Mouse (Mus musculus) left cerebral cortex, postnatal 36 days (tissue): Measurements from ENCODE around the gene Wwox. TPM values are rescaled to one million over a fixed set of nuclear protein-coding genes. Genes with fewer than 3 reads are reported as not detected.
"Not testable (repeated sequence)": the region's sequence is repeated elsewhere in the genome, so short reads cannot be mapped to it uniquely, and the experiment has no call there.

Experiments used
- DNase-seq, 2 experiments: peaks; one replicate each; pipeline ENCODE4 v3.0.0; 2021 to 2022; ENCODE audit warnings: low spot score in 2 of 2, mixed read lengths in 1 of 2
- intact Hi-C: fragments of 180-260 bp; cut with DNase I; formaldehyde crosslinking; loops from one replicate; pipeline ENCODE4 v1.15.1; 2025
- total RNA-seq, 2 experiments: library from RNA; stranded (reverse); gene quantifications; 2 replicates each; pipeline ENCODE4 v1.2.3; 2021

Gene Wwox
- total RNA-seq, 2 experiments from 2014 or later = 13.3 to 16.5 TPM

DNA sequence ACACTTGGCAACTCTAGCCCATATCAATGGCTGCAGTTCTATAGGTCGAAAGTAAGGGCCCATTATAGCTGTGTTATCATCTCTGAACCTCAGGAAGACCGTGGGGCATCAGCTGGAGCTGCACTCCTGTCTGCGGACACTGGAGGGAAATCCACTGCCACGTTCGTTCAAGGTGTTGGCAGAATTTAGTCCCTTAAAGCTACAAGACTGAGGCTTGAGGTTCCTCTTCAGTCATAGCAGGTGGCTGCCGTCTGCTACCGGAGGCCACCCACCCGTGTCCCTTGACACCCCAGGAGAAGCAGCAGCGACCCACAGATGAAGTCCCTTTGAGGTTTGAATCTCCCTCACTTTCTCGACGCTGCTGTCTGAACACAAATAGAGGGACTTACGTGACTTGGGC, 376.9 kb downstream of the Wwox start:
- DNase-seq = no peak
- intact Hi-C loops = no loop called here

- intact Hi-C loops = no loop called here
- DNase-seq = no peak
Measured at GRCm38 (mm10) chr8:114816949-114817348, 377.5 kb downstream of the Wwox start.

GRCm38 (mm10) chr8:114821543-114821942, 382.1 kb downstream of the Wwox start:
- no peak for DNase-seq
- intact Hi-C loops = no loop called here

- intact Hi-C loops = no loop called here
- no peak for DNase-seq
Measured at GRCm38 (mm10) chr8:114825460-114825859, 386.0 kb downstream of the Wwox start.

GRCm38 (mm10) chr8:114826991-114827390, 387.5 kb downstream of the Wwox start:
- intact Hi-C loops = no loop called here
- no peak for DNase-seq

GRCm38 (mm10) chr8:114827810-114828209, 388.4 kb downstream of the Wwox start:
- DNase-seq, intact Hi-C loops: not testable (repeated sequence)

GRCm38 (mm10) chr8:114831595-114831994, 392.1 kb downstream of the Wwox start:
- DNase-seq = no peak
- intact Hi-C loops = no loop called here

GRCm38 (mm10) chr8:114832251-114832774, 392.9 kb downstream of the Wwox start:
- intact Hi-C loops = no loop called here
- no peak for DNase-seq

DNA sequence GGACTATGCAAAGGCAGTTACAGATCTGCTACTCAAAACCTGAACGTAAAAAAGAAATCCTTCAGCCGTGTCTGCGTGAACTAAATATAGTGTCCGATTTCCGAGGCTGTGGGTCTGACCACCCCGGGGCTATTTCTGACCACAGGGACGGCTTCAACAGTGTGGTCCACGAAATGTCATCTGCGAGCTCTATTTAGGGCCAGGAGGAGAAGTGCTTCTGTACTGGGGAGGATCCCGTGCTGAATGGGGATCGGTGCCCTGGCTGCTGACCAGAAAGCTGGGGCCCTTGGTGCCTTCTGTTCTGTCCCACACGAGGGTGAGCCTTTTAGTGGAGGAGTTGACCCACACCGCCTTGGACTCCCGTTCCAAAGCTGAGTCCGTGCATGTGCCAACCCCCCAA, 395.3 kb downstream of the Wwox start:
- no peak for DNase-seq
- intact Hi-C loops = no loop called here

DNA sequence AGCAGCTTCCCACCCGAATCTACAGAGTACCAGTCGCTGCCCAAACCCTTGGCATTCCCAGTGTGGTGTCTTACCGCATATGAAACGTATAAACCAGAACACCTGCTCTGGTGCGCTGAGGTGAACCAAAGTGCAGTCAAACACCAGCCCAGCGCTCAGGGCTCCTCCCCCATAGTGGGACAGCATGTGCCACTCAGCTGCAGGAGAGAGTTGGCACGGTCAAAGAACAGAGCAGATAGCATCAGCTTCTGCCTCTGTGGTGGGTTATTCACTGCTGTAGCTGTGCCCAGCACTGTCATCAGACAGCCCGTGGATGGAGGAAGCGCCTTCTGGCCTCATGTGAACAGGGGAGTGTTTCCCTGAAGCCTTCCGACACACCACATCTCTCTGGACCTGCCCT, 400.5 kb downstream of the Wwox start:
- intact Hi-C loops = no loop called here
- DNase-seq = no peak

DNA sequence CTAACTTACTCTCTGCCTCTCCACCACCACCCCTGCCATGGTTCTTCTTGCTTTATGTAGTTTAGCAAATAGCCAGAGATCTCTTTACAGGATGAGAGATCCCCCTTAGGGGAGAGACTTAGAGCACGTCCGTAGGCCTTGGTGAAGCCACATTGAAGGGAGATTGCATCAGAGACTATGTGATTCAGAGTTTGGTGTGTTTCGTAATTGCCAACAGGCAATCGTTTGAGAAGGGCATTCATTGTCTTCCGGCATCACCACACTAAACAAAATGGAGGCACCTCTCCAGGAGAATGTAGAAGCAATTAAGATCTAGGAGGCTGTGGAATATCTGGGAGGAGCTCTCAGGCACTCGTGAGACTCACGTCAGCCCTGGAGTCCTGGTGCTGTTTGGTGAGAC, 408.2 kb downstream of the Wwox start:
- intact Hi-C loops = no loop called here
- DNase-seq = no peak

GRCm38 (mm10) chr8:114849461-114849860, 410.0 kb downstream of the Wwox start:
- intact Hi-C loops = no loop called here
- no peak for DNase-seq

GRCm38 (mm10) chr8:114850014-114850870, 410.8 kb downstream of the Wwox start:
- intact Hi-C loops = no loop called here

DNA sequence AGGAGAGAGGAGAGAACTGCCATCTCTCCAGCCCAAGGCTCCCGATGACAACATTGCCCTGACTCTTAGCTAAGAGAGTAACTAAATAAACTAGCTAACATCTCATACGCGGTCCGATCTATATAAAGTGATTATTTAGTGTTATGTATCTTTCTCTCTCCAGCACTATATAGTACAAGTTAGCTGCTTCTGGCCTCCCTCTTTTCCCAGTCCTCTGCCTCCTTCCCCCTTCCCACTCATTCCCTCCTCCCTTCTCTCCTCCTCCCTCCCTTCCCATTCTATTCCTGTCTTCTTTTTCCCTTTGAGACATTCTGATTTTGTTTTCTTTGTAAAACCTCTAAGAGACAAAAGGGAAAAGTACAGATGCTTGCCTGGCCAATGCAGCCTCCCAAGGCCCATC, 414.3 kb downstream of the Wwox start:
- no peak for DNase-seq
- intact Hi-C loops = no loop called here

More at GRCm38 (mm10) chr8:114850014-114850870, 410.8 kb downstream of the Wwox start:
- no peak for DNase-seq

DNA sequence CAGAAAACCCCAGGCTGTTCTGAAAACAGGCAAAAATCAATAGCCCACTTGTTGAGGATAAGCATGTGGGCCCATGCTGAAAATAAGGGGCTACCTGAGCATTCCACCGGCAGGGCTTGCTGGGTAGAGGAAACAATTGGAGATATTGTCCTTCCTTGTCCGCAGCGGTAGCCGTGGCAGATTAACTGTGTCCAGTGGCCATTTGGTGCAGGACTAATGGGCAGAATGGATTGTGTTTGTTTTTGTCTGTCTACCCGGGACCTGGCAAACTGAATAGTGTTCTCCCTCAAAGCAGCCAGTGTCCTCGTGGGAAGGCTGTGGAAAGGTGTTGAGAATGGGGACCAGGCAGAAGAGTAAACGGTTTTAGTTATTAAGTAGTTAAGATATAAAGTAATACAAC, 416.4 kb downstream of the Wwox start:
- intact Hi-C loops = no loop called here

DNA sequence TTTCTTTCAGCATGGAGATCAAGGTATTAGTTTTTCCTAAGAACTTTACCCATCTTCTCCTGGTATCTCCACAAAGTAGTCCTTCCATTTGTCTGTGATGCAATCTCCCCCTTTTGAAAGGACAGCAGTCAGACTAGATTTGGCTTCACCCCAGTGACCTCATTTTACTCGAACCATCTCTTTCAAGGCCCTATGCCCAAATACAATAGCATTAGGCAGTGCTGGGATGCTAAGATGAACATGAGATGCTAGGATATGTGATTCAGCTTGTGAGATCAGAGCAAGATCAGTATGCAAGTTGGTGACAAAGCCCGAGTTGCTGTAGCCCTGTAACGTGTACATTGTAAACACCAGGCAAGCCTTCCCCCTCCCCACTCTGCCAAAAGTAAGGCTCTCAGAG, 426.5 kb downstream of the Wwox start:
- no peak for DNase-seq
- intact Hi-C loops = no loop called here

More for the DNA sequence above, 416.4 kb downstream of the Wwox start:
- no peak for DNase-seq

DNA sequence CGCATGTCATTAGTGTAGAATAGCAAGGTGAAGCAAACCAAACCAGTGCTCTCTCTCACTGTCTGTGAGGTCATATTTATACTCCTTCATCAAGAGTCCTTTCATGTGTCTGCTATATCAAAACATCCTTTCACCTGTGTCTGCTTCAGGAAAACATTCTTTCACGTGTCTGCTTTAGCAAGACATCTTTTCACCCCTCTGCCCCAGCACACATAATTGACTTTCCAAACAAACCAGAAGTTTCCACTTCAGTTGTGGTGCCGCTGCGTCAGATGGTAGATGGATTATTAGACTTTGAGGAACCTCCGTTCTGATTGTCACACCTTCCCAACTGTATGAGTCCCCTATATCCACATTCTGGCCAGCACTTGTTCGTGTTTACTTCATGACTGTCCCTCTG, 429.9 kb downstream of the Wwox start:
- intact Hi-C loops = no loop called here
- DNase-seq = no peak

DNA sequence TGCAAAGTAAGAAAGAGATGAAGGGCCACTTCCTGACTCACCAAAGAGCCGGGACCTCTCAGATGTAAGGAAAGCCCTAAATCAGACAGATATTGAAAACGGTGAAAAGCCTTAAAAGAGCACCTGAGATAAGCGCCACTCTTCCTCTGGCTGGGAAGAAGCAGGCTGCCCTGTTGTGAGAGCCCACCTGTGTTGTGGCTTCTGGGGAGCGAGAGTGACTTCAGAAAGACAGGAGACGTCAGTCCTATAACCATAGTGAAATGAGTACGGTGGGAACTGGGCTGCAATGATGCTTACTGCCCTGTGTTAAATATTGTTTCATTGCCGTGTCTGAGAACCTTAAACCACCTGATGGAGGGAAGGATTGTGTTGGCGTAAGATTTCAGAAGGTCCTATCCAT, 431.0 kb downstream of the Wwox start:
- intact Hi-C loops = no loop called here
- no peak for DNase-seq

DNA sequence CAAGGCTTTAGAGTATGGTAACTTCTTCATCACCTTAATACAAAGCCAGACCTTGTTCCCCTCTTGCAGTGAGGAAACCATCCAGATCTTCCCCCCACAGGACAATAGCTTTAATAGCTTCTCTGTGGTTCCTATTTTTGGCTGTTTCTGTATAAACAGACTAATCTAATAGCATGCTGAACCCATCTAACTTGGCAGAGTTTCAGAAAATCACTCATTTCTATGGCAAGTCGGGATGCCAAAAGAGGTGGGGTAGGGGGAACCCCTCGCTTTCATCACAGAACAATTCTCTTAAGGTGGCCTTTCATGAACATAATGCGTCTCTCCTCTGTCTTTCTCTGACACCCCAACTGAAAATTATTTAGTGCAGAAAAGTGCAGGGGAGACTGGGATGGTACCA, 433.0 kb downstream of the Wwox start:
- intact Hi-C loops = no loop called here
- no peak for DNase-seq

- no peak for DNase-seq
- intact Hi-C loops = no loop called here
Measured at GRCm38 (mm10) chr8:114875161-114875560, 435.7 kb downstream of the Wwox start.

DNA sequence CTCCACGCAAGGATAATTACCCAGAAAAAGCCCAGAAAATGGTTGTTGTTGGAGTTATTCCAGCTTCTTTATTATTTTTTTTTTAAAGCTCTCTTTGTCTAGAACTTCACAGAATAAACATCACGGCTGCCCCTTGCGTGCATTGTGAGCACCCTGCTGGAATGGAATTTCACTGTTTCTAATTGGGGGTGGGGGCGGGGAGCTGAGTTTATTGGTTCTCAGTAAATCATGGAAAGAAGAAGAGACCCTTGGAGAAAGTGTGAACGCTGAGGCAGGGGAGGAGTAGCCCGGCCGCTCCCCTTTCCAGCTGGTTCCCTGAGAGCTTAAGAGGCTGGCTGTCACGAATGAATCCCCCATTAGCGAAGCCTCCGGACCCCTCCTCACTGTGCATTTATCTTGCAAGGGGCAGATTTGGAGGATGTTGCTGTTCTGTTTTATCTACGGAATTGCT, 436.7 kb downstream of the Wwox start:
- no peak for DNase-seq

More for the DNA sequence above, 436.7 kb downstream of the Wwox start:
- intact Hi-C loops = no loop called here
